Mouse (Mus musculus) CD4-positive, CD25-positive, alpha-beta regulatory T cell, adult 9 weeks (primary cell): ENCODE results near the gene Vmn2r13. TPM values are rescaled to one million over a fixed set of nuclear protein-coding genes. Genes with fewer than 3 reads are reported as not detected.

Experiments used
- polyA plus RNA-seq: library from polyadenylated mRNA; unstranded; fragments of 100-300 nt; shearing (Covaris generic); gene quantifications from one replicate; pipeline ENCODE4 v1.2.1, GENCODE M21; 2017

Gene Vmn2r13
- polyA plus RNA-seq: not detected

DNA sequence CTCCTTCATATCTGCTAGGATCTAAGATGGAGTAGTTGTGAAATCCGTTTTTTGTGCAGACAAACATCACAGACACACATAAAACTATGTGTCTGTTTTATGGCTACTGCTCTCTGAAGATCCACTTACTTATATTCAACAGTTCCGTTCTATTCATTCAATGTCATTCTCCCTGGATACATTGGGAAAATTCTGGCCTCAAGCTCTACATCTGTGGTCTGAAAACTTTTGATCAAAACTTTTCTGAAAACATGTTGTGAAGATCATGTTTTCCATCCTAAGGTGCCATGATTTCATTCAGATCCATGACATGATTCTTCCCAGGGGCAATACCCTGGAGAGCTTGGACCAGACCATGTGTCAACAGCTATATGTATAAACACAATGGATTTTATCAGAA is at the start of gene Vmn2r13:
TSS of gene Vmn2r13 (minus strand) at position 101 of the 400 bp plus-strand sequence.

DNA sequence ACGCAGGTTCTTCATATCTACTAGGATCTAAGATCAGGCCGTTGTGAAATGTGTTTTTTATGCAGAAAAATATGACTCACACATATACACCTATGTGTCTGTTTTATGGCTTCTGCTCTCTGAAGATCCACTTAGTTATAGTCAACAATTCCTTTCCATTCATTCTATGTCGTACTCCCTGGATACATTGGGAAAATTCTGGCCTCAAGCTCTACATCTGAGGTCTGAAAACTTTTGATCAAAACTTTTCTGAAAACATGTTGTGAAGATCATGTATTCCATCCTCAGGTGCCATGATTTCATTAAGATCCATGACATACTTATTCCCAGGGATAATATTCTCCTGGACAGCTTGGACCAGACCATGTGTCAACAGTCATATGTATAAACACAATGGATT is 32.6 kb upstream of the Vmn2r13 start, which contains the start of gene Vmn2r14:
TSS of gene Vmn2r14 (minus strand) at position 101 of the 400 bp plus-strand sequence.

Other genes with a start within 250 kb of the Vmn2r13 start
- gene Vmn2r10, start 185.7 kb downstream of the Vmn2r13 start, polyA plus RNA-seq: not detected
- 0.10 TPM for gene Vmn2r11, start 132.6 kb downstream of the Vmn2r13 start, polyA plus RNA-seq
- gene Vmn2r12, start 94.2 kb downstream of the Vmn2r13 start, polyA plus RNA-seq: not detected
- not detected for gene Vmn2r14, start 32.5 kb upstream of the Vmn2r13 start, polyA plus RNA-seq
- gene Vmn2r15, start 105.4 kb upstream of the Vmn2r13 start, polyA plus RNA-seq: not detected
- not detected for gene Vmn2r16, start 138.0 kb upstream of the Vmn2r13 start, polyA plus RNA-seq
- gene Vmn2r17, start 227.5 kb upstream of the Vmn2r13 start, polyA plus RNA-seq: not detected